Mouse (Mus musculus) stomach, postnatal 0 days (tissue): ENCODE measurements at regions not wholly inside any gene's neighbourhood (a gene's known extent, or its start where the extent isn't known, plus 50 kb on each side); places are given as distances from the start of the nearest gene placed in this dataset.

ENCODE experiments used
- CTCF ChIP-seq: IDR thresholded peaks from 2 replicates; pipeline ENCODE4 v1.5.1; 2016; ENCODE audit warnings: antibody characterized with exemption, low read depth, mild to moderate bottlenecking, moderate library complexity
- EP300 ChIP-seq: optimal IDR thresholded peaks from 2 replicates; pipeline ENCODE3; 2016; ENCODE audit warnings: antibody characterized with exemption

- TF ChIP-seq CTCF (no peak), EP300 (no peak)
These were observed 142.4 kb downstream of the Thbs2 start for GRCm38 (mm10) chr17:14551610-14552009.
